Mouse (Mus musculus): ENCODE measurements around the gene Rgs6. TPM values are rescaled to one million over a fixed set of nuclear protein-coding genes. Genes with fewer than 3 reads are reported as not detected.

Gene Rgs6
- total RNA-seq, 2 experiments from 2014 or later = not detected

DNA sequence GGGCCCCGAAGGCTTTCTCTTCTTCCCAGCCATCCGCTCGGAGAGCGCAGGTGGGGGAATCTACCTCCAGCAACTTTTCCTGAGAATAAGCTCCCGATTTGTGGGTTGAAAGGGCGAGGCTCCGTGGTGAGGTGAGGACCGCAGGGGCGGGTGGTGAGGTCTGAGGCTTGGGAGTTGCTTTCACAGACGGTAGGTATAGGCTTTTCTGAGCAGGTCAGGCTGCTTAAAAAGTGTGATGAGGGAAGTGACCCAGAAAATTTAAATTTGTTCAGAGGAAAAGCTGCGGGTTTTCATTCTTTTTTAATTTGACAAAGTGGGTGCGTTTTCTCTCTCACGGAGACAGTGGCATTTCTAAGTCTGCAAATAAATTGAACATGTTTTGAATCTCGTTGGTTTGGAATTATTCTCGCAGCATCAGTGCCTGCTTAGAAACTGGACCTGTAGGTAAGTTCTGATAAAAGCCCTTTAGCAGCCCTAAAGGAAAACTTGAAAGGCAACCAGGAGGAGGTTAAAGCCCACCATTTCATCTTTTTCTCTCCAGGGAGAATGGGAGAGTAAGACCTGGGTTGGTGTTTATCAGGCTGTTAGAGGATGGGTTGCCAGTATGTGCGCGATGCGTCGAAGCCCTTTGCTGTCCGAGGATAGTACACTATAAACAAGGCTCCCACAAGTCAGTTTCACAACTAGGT is 29.7 kb downstream of the Rgs6 start:
- no peak for ATAC-seq (replicated peaks; ENCODE audit: low FRiP score, poor library complexity, severe bottlenecking)

DNA sequence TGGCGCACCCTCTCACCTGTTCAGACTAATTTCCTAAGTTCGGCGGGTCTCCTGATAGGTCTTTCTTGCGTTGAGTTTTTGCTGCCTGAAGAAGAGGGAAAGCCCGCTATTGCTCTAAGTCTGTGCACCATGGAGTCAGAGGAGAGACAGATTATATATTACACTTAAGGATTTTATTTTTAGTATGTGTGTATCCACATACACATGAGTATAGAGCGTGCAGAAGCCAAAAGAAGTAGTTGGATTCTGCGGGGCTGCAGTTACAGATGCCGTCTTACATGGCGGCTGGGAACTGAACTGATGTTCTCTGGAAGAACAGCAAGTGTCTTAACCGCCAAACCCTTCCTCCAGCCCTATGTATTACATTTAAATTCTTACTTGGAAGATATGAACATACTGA is 52.3 kb downstream of the Rgs6 start:
- no peak for ATAC-seq (replicated peaks; ENCODE audit: low FRiP score, poor library complexity, severe bottlenecking)

DNA sequence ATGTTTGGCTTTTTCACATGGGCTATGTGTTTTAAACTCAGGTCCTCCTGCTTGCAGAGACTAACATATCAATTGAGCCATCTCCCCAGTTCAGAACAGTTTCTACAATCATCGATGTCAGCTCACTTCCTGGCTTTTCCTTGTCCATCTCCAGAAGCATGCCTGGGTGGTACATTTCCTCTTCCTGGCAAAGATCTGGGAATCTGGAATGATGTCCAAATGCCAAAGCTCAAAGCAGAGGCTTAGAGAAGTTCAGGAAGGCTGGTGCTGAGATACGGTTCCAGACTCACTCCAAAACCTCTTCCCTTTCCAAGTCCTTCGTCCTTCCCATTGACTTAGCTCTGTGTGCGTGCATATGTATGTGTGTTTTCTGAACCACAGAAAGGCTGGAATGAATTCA is 59.8 kb downstream of the Rgs6 start:
- no peak for ATAC-seq (replicated peaks; ENCODE audit: low FRiP score, poor library complexity, severe bottlenecking)

DNA sequence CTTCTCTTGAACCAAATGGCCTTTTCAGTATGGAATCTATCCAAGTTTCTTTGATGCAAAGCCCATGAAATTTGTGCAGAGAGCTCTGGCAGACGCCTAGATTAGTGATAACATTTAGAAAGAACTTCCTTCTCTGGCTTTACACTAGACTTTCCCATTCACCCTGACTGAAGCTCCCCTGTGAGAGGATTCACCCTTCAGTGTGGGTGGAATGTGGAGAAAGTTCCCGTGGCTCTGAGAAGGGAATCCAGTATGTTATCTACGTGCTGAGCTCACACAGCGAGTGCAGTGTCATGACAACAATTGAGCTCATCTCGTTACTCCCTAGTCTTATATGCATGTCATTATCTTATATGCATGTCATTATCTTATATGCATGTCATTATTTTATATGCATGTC is 61.9 kb downstream of the Rgs6 start:
- ATAC-seq (replicated peaks; ENCODE audit: low FRiP score, poor library complexity, severe bottlenecking) = no peak

DNA sequence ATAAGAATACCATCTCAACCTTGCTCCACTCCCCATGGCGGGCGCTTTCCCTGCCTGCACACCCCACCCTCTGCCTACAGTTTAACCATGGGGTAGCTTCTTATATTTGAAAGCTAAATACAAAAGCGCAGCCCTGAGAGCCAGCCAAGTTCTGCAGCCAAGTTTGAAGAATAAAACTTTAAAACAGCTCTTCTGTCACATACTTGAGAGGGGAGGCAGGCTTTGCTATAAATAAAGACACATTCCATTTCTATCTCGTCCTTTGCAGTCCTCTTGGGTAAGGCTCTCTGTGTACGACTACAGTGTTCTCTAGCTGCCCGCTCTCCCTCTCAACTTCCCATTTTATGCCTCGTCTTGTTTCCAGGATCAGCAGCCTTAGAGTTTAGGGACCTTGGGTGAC is 76.5 kb downstream of the Rgs6 start:
- no peak for ATAC-seq (replicated peaks; ENCODE audit: low FRiP score, poor library complexity, severe bottlenecking)

DNA sequence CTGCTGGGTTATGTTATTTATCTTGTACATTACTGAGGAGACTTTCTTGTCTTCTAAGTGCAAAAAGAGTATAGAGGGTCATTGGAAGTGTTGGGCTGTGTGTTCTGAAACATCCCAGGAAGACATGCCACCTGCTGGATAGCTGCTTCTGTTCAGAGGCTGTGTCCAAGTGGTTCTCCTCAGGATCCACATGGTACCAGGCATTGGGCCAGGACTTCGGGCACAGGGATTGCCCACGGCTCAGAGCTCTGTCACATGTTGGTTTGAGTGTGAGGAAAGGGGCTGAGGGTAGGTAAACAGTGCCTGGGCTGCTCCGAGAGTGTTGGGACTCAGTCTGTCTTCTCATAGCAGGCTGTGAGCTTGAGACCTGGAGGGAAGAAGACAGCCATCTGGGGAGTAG is 79.3 kb downstream of the Rgs6 start:
- ATAC-seq (replicated peaks; ENCODE audit: low FRiP score, poor library complexity, severe bottlenecking) = no peak

DNA sequence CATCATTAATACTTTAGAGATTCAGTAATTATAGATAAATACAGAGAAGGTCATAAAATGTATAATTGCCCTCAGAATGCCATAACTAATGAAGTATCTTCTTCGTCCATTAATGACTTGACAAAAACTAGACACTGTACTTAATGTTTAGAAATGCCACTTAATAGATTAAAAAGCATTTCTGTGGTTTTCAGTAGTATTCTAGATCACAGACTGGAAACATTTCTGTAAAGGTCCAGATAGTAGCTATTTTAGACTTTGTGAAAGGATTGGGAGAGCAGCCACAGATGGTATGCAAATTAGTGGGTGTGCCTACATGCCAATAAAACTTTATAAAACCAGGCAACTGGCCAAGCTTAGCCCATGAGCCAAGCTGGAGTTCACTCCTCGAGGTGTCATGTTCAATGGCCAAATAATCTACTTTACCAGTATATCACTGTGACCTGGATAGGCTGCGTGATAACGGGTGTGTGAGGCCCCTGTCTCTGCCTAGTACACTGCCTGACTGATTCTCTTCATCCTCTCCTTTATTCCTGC is 82.2 kb downstream of the Rgs6 start:
- ATAC-seq (replicated peaks; ENCODE audit: low FRiP score, poor library complexity, severe bottlenecking) = no peak

DNA sequence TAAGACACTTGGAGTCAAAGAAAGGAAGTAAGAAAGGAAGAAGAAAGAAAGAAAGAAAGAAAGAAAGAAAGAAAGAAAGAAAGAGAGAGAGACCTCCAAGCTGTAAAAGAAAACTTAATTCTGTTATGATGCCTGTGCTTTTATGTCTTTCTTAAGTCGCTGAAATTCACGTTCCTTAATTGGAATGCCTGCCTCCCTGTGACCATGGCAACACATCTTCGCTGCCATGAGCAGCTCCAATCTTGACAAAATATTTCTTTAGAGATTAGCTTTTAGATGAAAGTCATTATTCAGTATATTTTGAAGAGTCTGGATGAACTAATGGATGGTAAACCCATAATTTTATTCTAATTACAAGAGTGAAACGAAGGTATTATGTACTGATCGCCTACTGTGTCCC is 83.5 kb downstream of the Rgs6 start:
- ATAC-seq (replicated peaks; ENCODE audit: low FRiP score, poor library complexity, severe bottlenecking) = no peak

DNA sequence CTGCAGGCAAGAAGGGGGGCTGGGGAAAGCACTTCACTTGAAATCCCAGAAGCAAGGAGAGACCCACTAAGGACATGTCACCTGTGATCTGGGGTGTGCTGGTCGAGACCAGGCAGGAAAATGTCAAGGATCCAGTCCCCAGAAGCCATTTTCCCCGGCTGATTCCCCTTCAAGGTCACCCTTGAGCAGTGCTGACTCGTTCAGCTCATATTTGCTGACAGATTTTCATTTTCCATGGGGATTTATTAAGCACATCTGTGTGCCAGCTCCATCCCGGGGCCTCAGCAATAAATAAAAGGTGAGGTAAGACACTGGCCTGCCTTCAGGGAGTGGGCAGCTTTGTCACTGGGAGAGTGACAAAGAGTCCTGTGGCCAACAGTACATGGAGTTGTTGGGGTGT is 87.0 kb downstream of the Rgs6 start:
- ATAC-seq (replicated peaks; ENCODE audit: low FRiP score, poor library complexity, severe bottlenecking) = no peak

DNA sequence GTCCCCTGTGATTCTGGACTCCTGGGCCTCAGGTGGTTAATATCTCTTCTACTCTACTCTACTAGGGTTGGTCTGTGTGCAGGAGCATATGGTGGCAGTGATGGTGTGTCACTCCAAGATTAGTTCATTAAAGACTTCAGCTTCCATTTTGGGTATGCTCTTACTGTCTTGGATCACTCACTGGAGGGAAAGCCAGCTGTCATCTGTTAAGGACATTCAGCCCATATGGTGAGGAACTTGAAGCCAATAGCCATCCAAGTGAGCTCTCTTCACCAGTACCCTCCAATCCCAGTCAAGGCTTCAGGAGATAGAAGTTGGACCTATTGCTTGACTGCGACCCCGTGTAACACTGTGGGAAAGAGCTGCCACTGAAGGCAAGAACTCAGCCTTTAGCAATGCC is 98.9 kb downstream of the Rgs6 start:
- no peak for ATAC-seq (replicated peaks; ENCODE audit: low FRiP score, poor library complexity, severe bottlenecking)

DNA sequence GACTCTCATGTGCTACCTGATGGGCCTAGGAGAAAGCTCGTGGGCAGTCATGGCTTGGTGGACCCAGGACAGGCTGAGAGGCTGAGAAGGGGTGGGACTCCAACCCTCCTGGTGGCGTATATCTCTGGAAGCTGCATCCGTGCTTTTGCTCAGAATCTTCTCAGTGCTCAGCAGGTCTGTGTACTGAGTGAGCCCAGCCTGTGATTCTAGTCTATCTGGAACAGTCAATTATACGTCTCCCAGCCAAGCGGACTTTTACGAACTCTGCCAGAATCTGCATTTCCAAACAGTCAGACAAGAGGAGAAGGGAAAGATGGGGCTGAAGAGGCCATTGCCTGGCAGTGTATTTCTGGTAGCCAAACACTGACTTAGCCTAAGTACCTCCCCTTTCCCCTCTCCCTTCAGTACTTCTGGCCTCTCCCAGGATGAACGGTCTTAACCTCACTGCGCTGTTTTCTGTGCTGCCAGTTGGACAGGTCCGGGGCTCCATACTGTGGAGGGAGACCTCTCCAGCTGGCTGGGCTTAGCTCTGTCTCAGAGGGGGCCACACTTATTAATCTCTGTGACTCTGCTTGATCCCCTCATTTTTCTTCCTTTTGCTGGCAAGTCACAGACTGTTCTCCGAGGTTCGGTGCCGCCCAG is 110.9 kb downstream of the Rgs6 start:
- ATAC-seq (replicated peaks; ENCODE audit: low FRiP score, poor library complexity, severe bottlenecking) = no peak

DNA sequence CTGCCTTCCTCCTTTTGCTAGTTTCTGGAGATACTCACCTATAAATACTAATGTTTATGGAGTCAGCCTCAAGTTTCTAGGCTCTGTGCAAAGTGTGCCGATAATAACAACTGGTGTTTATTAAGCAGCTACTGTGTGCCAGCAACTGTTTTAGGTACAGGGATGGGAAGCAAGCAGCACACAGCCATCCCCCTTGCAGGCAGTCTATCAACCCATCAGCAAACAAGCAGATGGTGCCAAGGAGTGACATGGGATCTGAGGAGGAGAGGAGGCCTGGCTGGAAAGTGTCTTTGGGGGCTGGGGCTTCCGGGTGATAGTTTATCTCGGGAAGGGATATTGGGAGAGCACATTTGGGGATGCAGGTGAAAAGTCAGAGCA is 111.4 kb downstream of the Rgs6 start:
- ATAC-seq (replicated peaks; ENCODE audit: low FRiP score, poor library complexity, severe bottlenecking) = no peak

DNA sequence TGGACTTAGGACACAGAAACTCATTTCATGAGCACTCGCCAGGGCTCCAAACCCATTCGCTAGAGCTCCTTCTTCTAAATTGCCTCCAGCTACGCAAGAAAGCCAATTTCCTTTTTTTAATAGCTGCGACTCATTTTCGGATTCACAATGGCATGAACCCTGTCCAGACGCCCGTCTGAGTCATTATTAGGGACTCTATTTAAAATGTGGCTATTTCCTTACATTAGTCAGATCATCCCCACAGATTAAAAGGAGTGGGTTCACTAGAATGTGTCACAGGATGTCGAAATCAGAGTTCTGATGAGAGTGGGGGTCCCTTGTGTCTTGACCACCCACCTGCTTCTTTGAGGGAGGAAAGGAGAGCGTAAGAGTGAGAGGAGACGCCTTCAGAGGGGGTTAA is 112.1 kb downstream of the Rgs6 start:
- ATAC-seq (replicated peaks; ENCODE audit: low FRiP score, poor library complexity, severe bottlenecking) = no peak

DNA sequence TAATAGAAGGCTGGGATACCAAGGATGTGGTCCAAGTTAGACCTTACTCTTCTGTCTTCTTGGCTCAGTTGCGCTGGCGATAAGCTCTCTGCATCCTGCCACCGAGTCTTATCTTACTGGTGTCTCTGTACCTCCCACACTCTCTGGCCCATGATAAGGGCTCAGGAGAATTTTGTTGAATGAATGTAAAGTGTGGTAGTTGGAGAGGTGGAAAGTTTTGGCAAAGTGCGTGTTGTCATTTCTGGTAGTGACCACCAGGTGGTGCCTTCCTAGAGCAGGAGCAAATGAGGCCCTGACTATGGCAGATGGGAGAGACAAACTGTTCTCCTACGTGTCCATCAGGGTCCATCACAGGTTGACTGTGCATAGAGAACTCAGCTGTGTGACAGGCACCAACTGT is 112.7 kb downstream of the Rgs6 start:
- ATAC-seq (replicated peaks; ENCODE audit: low FRiP score, poor library complexity, severe bottlenecking) = peak; percentile 52; the same call in 1 of the 2 replicates

DNA sequence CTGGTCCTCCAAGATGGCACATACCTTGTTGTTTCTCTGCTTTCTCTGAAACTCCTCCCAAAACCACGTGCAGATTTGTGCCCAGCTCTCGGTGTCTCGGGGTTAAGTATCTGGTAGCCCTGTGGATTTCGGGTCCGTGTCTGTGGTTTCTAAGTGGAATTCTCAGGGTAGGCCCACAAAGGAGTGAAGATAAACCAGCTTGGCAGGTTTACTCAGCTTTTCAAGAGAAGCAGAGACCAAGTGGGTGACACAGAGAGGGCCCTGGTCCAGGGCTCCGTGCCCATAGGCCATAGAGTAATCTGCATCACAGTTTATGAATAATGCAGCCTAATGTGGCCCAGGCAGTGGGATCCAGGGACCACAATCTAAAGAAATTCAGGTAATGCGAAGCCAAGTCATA is 113.3 kb downstream of the Rgs6 start:
- no peak for ATAC-seq (replicated peaks; ENCODE audit: low FRiP score, poor library complexity, severe bottlenecking)

DNA sequence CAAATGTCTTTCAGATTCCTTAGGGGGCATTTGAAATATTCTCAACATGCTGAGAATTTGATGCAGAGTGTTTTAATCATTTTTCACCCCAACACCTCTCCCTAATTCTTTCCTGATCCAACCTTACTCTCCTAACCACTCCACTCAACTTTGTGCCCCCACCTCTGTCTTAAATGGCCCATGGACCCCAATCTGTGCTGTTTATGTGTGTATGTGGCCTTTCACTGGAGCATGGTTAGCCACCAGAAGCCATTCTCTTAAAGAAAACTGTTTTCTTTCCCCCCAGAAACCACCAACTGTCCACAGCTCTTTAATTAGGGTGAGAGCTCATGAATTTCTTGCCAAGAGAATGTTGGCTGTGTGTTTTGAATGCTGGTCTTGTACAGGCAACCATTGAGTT is 122.3 kb downstream of the Rgs6 start:
- no peak for ATAC-seq (replicated peaks; ENCODE audit: low FRiP score, poor library complexity, severe bottlenecking)

DNA sequence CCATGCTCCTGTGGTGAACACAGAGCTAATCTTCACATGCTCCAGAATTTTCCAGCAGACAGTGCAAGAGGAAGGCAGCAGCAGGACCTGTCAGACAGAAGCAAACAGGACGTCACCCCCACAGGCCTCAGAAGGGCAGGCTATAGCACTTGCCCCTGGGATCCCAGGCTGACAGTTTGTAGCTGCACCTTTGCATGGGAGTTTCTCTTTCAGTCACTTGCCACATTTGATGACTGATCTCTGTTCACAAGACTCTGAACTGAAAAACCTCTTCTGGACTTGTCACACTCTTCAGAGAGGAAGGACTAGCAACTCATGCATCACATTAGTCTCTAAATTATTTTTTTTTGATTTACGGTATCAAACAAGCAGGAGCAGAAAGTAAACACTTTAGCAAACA is 126.2 kb downstream of the Rgs6 start:
- ATAC-seq (replicated peaks; ENCODE audit: low FRiP score, poor library complexity, severe bottlenecking) = no peak

DNA sequence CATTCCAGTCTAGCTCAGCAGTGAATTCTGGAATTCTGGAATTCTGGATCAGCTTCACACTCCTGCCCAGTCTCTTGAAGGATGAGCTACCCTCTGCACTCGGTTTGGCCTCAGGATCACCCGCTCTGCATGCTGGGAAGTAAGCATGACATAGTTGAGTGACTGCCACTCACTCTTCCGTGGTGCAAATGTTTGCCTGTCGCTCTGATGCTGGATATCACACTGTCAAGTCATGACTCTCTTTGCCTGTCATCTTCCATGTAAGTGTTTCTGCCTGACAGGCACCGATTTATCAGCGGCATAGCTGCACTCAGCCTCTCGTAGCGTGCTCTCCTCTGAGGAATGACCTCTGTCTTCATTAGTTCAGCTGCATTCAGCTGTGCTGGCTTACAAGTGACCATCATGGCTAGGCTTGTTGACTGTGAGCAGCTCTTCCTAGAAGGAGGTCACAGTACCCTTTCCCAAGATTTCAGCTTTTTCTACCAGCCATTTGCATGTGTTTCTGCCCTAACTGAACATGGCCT is 135.0 kb downstream of the Rgs6 start:
- ATAC-seq (replicated peaks; ENCODE audit: low FRiP score, poor library complexity, severe bottlenecking) = no peak

DNA sequence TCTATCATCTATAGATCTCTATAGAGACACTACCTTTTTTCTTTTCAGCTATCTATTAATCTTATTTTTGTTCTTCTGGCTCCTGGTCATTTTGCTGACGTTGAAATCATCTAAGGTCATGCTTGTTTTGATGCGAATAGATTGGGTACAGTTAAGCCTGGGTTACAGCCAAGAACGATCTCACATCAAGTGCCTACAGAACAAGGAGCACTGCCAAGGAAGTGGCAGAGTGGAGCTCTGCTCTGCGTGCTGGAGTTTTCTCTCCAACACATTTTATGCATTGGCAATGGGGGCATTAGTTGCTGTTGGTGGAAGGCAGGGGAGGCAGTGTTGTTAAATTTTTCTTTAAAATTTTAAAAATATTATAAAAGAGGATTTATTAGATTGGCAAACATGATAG is 138.2 kb downstream of the Rgs6 start:
- no peak for ATAC-seq (replicated peaks; ENCODE audit: low FRiP score, poor library complexity, severe bottlenecking)

DNA sequence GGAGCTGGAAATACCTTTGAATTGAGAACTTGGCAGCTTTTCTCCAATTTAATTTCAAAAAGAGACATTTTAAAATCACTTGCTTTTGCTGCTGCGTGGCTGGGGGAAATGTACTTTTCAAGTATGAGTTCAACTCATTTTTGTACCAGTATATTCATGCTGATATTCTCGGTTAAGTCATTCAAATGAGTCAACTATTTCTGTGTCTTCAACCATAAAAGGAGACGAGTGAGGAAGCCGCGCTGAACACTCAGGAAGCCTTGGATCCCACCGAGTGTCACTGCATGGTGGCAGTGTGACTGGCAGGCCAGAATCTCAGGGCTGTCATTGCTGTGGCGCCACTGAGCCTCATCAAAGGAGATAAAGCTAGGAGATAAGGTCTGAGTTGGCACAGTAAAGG is 143.5 kb downstream of the Rgs6 start:
- ATAC-seq (replicated peaks; ENCODE audit: low FRiP score, poor library complexity, severe bottlenecking) = no peak

DNA sequence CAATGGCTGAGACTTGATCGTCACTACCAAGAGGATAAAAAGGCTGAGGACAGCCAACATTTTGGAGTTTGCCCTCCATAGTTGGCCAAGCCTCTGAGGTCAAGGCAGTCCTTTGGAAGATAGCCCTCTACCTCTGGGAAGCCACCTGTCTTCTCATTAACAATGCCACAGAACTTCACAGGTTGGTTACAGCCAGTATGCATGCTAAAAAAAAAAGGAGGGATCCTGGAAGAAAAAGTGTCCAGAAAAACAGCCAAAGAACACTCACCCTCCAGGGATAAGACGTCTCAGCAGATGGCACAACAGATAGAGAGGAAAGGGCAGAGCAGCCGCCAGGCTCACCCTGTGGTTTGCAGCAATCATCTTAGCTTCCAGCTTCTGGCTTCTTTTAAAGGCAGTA is 154.9 kb downstream of the Rgs6 start:
- ATAC-seq (replicated peaks; ENCODE audit: low FRiP score, poor library complexity, severe bottlenecking) = no peak

DNA sequence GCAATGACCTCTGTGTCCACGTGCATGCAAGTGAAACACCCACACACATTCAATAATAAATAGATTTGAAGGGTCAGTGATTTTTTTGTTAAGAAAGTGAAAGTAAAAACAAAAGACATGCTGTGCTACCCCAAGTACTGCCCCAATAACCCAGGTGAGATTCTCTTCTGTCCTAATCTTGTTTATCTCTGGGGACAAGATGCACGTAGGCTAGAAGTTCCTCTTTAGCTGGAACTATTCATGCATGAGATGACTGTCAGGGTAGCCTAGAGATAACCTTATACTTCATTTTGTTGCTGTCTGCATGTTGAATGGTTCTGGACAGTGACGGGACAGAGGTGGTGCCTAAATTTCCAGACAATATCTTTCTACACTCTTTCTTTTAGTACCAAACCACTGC is 155.9 kb downstream of the Rgs6 start:
- ATAC-seq (replicated peaks; ENCODE audit: low FRiP score, poor library complexity, severe bottlenecking) = no peak
